Mouse (Mus musculus) kidney, adult 2 months (tissue): Measurements from ENCODE around the gene Lipc. TPM values are rescaled to one million over a fixed set of nuclear protein-coding genes. Genes with fewer than 3 reads are reported as not detected.
A peak's percentile ranks its signal among the peaks of the same experiment; 100 is the strongest.

ENCODE experiments used
- DNase-seq: peaks from one replicate; pipeline ENCODE4 v3.0.0; 2021
- H3K27ac ChIP-seq: fragments of 200-500 bp; 2 replicates; pipeline ENCODE4 v1.5.1; 2012; ENCODE audit warnings: low read depth, low read length, control low read depth, inconsistent platforms; ENCODE audit not compliant: insufficient read depth
- H3K27me3 ChIP-seq: fragments of 200-500 bp; replicated peaks from 2 replicates; pipeline ENCODE4 v1.6.1; 2012; ENCODE audit warnings: mild to moderate bottlenecking, moderate library complexity, low read length, inconsistent platforms; ENCODE audit not compliant: control insufficient read depth, insufficient read depth
- H3K36me3 ChIP-seq: fragments of 200-500 bp; 2 replicates; pipeline ENCODE4 v1.6.1; 2012; ENCODE audit warnings: mild to moderate bottlenecking, moderate library complexity, low read length, inconsistent platforms; ENCODE audit not compliant: control insufficient read depth, insufficient read depth
- H3K4me1 ChIP-seq: fragments of 200-500 bp; 2 replicates; pipeline ENCODE4 v1.6.1; 2011; ENCODE audit warnings: low read length; ENCODE audit not compliant: control insufficient read depth, insufficient read depth
- H3K4me3 ChIP-seq: fragments of 200-500 bp; 2 replicates; pipeline ENCODE4 v1.5.1; 2011; ENCODE audit warnings: mild to moderate bottlenecking, low read depth, low read length, control low read depth; ENCODE audit not compliant: insufficient read depth
- CTCF ChIP-seq: fragments of 200-500 bp; conservative IDR thresholded peaks from 2 replicates; pipeline ENCODE4 v1.5.1; 2011; ENCODE audit warnings: low read depth, mild to moderate bottlenecking, control low read depth, low read length, moderate library complexity, mixed read lengths; ENCODE audit not compliant: insufficient read depth, insufficient read length
- POLR2A ChIP-seq: fragments of 200-500 bp; IDR thresholded peaks from one replicate; pipeline ENCODE4 v1.6.1; 2011; ENCODE audit warnings: low read depth, low read length, control low read depth
- WGBS: fragments of 180-500 bp; shearing (Covaris S2); methylation state at CpG from one replicate; pipeline ENCODE4 v1.1.7; 2018; 5-methylcytosine and 5-hydroxymethylcytosine counted together
- polyA plus RNA-seq: library from polyadenylated mRNA; depleted of rRNA; stranded (reverse); fragments of >200 nt; gene quantifications from 2 replicates; pipeline ENCODE4 v1.2.3, GENCODE M21; 2012

Gene Lipc
- polyA plus RNA-seq, 1 experiment = 0.58 TPM

DNA sequence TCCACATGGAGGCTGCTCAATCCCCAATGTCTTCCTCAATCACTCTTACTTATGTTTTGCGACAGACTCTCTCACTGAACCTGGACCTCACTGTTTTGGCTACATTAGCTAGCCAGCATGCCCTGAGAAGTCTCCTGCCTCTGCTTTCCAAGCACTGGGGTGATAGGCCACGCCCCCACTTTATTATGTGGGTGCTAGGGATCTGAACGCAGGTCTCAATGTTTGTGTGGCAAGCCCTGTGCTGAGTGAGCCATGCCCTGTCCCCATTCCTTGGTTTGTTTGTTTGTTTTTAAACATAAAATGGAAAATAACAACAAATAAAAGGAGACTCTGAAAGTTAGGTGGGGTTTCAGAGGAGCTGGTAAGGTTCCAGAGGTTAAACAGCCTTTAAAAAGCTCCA, 7.4 kb upstream of the Lipc start:
- Histone ChIP-seq H3K27me3 (no peaks in the 10 kb centered on the region), H3K4me1 (no peaks in the 10 kb centered on the region), H3K4me3 (no peak overlapping the region), H3K27ac (no peak overlapping the region), H3K36me3 (no peaks in the 10 kb centered on the region)
- TF ChIP-seq CTCF (no peak), POLR2A (no peak)
- WGBS = 93% methylated on average over 3 of the region's 3 CpGs
- DNase-seq = no peak

DNA sequence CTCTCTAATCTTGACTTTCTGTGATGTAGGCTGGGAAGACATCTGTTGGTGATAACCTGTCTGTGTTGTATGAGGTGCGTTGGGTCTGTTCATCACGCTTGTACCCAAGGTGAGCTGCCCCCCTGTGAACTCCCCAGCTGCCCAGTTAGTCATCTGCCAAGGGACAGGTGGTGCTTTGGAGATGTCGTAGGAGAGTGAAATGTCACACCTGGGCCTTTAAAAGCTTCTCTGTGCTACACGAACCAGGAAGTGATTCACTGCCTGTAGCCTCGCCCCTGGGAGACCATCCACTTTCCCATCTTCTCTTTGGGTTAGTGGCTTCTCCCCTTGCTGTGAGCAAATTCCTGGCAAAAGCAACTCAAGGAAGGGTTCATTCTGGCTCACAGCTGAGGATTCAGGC, 6.4 kb upstream of the Lipc start:
- Histone ChIP-seq H3K27ac (no peak overlapping the region), H3K4me1 (no peaks in the 10 kb centered on the region), H3K36me3 (no peaks in the 10 kb centered on the region), H3K4me3 (no peak overlapping the region), H3K27me3 (no peaks in the 10 kb centered on the region)
- DNase-seq = no peak
- WGBS = 80% methylated on average over 5 of the region's 5 CpGs
- TF ChIP-seq POLR2A (no peak), CTCF (no peak)

GRCm38 (mm10) chr9:70957717-70958116, 5.7 kb upstream of the Lipc start:
- no peak for DNase-seq
- WGBS = 46% methylated on average over 3 of the region's 3 CpGs
- Histone ChIP-seq H3K27ac (no peak overlapping the region), H3K4me1 (no peaks in the 10 kb centered on the region), H3K27me3 (no peaks in the 10 kb centered on the region), H3K4me3 (no peak overlapping the region), H3K36me3 (no peaks in the 10 kb centered on the region)
- TF ChIP-seq CTCF (no peak), POLR2A (no peak)

DNA sequence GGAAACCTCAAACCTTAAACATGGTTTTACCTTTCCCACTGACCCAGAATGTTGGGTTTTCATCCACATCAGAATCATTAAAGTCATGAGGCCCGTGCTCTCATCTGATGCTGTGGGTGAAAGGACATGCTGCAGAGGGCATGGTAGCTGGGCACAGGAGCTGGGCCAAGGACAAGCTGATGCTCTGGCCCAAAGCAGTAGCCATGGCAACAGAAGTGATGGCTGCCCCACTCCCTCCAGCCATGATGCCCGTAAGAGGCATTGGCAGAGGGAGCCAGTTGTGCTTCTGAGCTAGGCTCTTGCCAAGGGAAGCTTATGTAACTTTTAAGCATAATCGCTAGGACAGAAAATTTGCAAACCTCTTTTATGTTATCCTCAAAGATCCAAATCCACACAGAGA, 2.2 kb upstream of the Lipc start:
- no peak overlapping the region for H3K27ac ChIP-seq
- no peaks in the 10 kb centered on the region for H3K4me1 ChIP-seq
- no peaks in the 10 kb centered on the region for H3K27me3 ChIP-seq
- H3K36me3 ChIP-seq = no peaks in the 10 kb centered on the region
- 87% methylated on average over 3 of the region's 3 CpGs for whole genome bisulfite sequencing
- TF ChIP-seq CTCF (no peak), POLR2A (no peak)
- no peak for DNase-seq
- H3K4me3 ChIP-seq = no peak overlapping the region

DNA sequence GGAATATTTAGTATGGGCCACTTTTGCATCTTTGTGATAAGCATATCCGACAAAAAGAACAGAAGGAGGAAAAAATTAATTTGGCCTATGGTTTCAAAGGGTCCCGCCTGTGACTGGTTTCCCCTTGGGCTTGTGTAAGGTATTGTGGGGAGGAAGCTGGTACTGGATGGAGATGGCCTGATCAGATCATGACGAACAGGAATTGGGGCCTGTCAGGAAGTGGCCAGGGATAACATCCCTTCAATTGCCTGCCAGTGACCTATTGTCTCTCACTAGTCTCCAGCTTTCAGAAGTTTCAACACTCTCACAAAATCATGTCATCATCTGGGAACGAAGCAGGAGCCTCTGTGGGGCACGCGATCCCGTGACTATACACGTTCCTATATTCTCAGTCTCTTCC, 2.7 kb downstream of the Lipc start:
- Histone ChIP-seq H3K27ac (no peak overlapping the region), H3K4me3 (no peak overlapping the region), H3K36me3 (no peaks in the 10 kb centered on the region), H3K4me1 (no peaks in the 10 kb centered on the region), H3K27me3 (no peaks in the 10 kb centered on the region)
- TF ChIP-seq CTCF (no peak), POLR2A (no peak)
- no peak for DNase-seq
- WGBS = 87% methylated on average over 8 of the region's 8 CpGs

- Histone ChIP-seq H3K27me3 (no peaks in the 10 kb centered on the region), H3K4me1 (no peaks in the 10 kb centered on the region), H3K27ac (no peak overlapping the region), H3K36me3 (no peaks in the 10 kb centered on the region), H3K4me3 (no peak overlapping the region)
- no peak for DNase-seq
- WGBS = 85% methylated on average over 5 of the region's 5 CpGs
- no peak for TF ChIP-seq POLR2A
- no peak for TF ChIP-seq CTCF
These were observed 4.7 kb downstream of the Lipc start for GRCm38 (mm10) chr9:70947312-70947711.

DNA sequence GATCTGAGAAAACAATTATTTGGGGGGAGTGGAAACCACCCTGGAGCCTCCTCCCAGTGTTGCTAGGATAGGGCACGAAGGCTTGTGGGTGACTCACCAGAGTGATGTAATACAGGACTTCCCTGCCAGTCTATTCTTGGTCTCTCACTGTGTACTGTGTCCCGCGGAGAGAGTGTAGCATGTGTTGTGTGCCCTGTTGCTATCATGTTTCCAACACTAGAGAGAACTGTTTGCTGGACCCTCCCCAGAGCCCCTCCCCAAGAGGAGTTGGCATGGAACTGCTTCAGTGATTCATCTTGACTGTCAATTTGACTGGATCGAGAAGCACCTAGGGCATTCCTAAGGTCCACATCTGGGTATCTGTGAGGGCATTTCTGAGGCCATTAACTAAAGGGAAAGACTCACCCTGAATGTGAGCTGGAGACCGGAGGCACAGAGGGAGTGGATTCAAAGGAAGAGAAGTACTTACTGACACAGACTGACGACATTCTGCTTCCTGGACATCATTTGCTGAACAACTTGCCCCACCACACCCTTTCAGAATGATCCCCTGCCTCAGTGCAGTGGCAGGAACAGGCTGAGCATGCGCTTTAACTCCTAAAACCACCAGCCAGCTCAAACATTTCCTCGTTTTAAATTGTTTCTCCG, 9.2 kb downstream of the Lipc start:
- no peak overlapping the region; the same call in 1 of the 2 replicates for H3K27ac ChIP-seq
- WGBS = 55% methylated on average over 9 of the region's 9 CpGs
- no peaks in the 10 kb centered on the region for H3K4me1 ChIP-seq
- H3K36me3 ChIP-seq = no peaks in the 10 kb centered on the region
- no peak overlapping the region for H3K4me3 ChIP-seq
- TF ChIP-seq POLR2A = no peak
- TF ChIP-seq CTCF = no peak
- no peaks in the 10 kb centered on the region for H3K27me3 ChIP-seq
- DNase-seq = peak; percentile 12

- TF ChIP-seq CTCF (no peak), POLR2A (no peak)
- H3K4me3 ChIP-seq = no peak overlapping the region
- H3K27me3 ChIP-seq = no peaks in the 10 kb centered on the region
- H3K4me1 ChIP-seq = no peaks in the 10 kb centered on the region
- DNase-seq = no peak
- WGBS = 71% methylated on average over 8 of the region's 8 CpGs
- H3K27ac ChIP-seq = no peak overlapping the region
- H3K36me3 ChIP-seq = no peaks in the 10 kb centered on the region
These were observed 12.1 kb downstream of the Lipc start for GRCm38 (mm10) chr9:70939752-70940501.
